Mouse (Mus musculus) frontal cortex, postnatal 36 days (tissue): ENCODE data around the gene Psg18.
"Not testable (repeated sequence)": the region's sequence is repeated elsewhere in the genome, so short reads cannot be mapped to it uniquely, and the experiment has no call there.

ENCODE experiments used
- DNase-seq, 2 experiments: peaks; one replicate each; pipeline ENCODE4 v3.0.0; 2022; ENCODE audit warnings: low spot score in 2 of 2

Gene Psg18

GRCm38 (mm10) chr7:18354909-18355308 is at the start of gene Psg18:
Gene Psg18, minus strand, starts transcription at chr7:18355009.
- not testable (repeated sequence) for DNase-seq

GRCm38 (mm10) chr7:18403407-18403806 is 48.6 kb upstream of the Psg18 start:
- no peak for DNase-seq

GRCm38 (mm10) chr7:18402527-18403237 is 47.9 kb upstream of the Psg18 start:
- DNase-seq = no peak

GRCm38 (mm10) chr7:18391483-18391882 is 36.7 kb upstream of the Psg18 start:
- DNase-seq = not testable (repeated sequence)

GRCm38 (mm10) chr7:18378295-18378694 is 23.5 kb upstream of the Psg18 start:
- no peak for DNase-seq

- DNase-seq = not testable (repeated sequence)
These were observed 19.4 kb downstream of the Psg18 start for GRCm38 (mm10) chr7:18335411-18335810.
